Mouse (Mus musculus): ENCODE data around the gene Aar2. TPM values are rescaled to one million over a fixed set of nuclear protein-coding genes. Genes with fewer than 3 reads are reported as not detected.

Gene Aar2
- polyA plus RNA-seq, 1 experiment from 2014 or later, result 38.6 TPM

DNA sequence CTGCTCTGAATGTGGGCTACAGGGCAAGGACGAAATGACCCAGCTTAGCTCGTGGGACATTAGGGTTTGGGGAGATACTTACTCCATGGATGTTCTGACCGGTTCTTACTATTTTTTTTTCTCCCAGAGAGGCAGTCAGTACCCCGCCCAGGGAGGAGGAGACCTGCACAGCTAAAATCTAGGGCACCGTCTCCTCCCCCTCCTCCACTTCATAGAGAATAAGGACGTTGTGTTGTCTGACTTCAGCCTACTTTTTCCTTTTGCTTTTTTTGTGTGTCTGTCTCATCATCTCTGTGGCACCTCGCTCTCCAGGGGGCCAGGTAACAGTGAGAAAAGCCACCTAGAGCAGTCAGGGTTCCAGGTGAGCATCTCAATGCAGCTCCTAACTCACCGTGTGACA is 5.0 kb upstream of the Aar2 start:
- WGBS, result 76% methylated on average over 8 of the region's 8 CpGs
- H3K4me2 ChIP-seq (replicated peaks; ENCODE audit: low read depth, low read length), result no peak overlapping the region
- H3K4me1 ChIP-seq (ENCODE audit: control insufficient read depth, insufficient read depth, low read length), result 0 out of 2 replicates have a peak, but pooled peaks cover 2% of the 10 kb centered on the region
- H3K9me3 ChIP-seq (ENCODE audit: control insufficient read depth, low read depth, low read length), result no peaks in the 10 kb centered on the region
- H3K27me3 ChIP-seq (ENCODE audit: control insufficient read depth, insufficient read depth, low read length), result no peaks in the 10 kb centered on the region
- no peaks in the 10 kb centered on the region; the same call in 1 of the 2 replicates for H3K36me3 ChIP-seq (ENCODE audit: control insufficient read depth, insufficient read depth, low read length)
- no peak overlapping the region for H3K4me3 ChIP-seq (ENCODE audit: low read depth, low read length)
- H3K9ac ChIP-seq (replicated peaks; ENCODE audit: low read depth, low read length), result no peak overlapping the region
- H3K27ac ChIP-seq (ENCODE audit: low read length), result no peak overlapping the region
- no peak for ATAC-seq (ENCODE audit: insufficient number of reproducible peaks, insufficient read depth, low FRiP score, low read depth)

DNA sequence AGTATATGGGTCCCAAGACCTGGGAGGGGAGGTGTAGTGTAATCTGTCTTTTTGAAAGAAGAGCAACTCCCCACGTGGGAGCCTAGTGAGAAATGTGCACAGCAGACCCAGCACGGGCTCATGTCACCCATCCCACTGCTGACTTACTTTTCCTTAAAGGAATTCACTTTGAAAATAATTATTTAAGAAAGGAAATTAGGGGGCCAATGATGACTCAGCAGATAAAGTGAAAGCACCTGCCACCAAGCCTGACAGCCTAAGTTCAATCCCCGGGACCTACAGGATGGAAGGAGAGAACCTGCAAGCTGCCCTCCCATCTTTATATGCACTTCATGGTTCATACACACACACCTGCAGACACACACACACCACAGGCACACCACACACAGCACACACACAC is 3.6 kb upstream of the Aar2 start:
- Histone ChIP-seq H3K27me3 (ENCODE audit: control insufficient read depth, insufficient read depth, low read length) (no peaks in the 10 kb centered on the region), H3K9me3 (ENCODE audit: control insufficient read depth, low read depth, low read length) (no peaks in the 10 kb centered on the region), H3K9ac (replicated peaks; ENCODE audit: low read depth, low read length) (no peak overlapping the region), H3K4me3 (ENCODE audit: low read depth, low read length) (no peak overlapping the region), H3K27ac (ENCODE audit: low read length) (no peak overlapping the region), H3K4me2 (replicated peaks; ENCODE audit: low read depth, low read length) (no peak overlapping the region), H3K36me3 (ENCODE audit: control insufficient read depth, insufficient read depth, low read length) (no peaks in the 10 kb centered on the region; the same call in 1 of the 2 replicates), H3K4me1 (ENCODE audit: control insufficient read depth, insufficient read depth, low read length) (peaks cover 8% of the 10 kb centered on the region; the same call in 1 of the 2 replicates)
- ATAC-seq (ENCODE audit: insufficient number of reproducible peaks, insufficient read depth, low FRiP score, low read depth), result no peak
- WGBS, result 63% methylated on average over 3 of the region's 3 CpGs

DNA sequence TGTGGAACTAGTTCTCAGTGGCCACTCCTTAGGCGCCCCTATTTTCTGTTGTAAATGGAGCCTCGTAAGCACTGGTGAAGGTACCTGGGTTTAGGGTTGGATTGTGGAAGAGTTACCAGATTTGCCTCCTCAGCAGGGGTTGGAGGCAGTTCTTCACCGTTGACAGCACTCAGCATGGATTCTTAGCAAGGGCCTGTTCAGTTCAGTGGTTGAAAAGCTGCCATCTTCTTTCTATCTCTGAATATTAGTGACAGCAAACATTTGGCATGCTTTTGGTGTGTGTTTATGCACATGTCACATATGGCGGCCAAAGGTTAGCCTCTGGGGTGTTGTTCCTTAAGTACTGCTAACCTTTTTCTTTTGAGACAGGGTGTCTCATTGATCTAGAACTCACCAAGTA is 5.0 kb downstream of the Aar2 start:
- H3K9ac ChIP-seq (replicated peaks; ENCODE audit: low read depth, low read length), result no peak overlapping the region
- peaks cover 6% of the 10 kb centered on the region; the same call in 1 of the 2 replicates for H3K4me1 ChIP-seq (ENCODE audit: control insufficient read depth, insufficient read depth, low read length)
- no peaks in the 10 kb centered on the region for H3K9me3 ChIP-seq (ENCODE audit: control insufficient read depth, low read depth, low read length)
- WGBS, result 88% methylated on average over 4 of the region's 4 CpGs
- ATAC-seq (ENCODE audit: insufficient number of reproducible peaks, insufficient read depth, low FRiP score, low read depth), result no peak
- no peak overlapping the region for H3K4me3 ChIP-seq (ENCODE audit: low read depth, low read length)
- peaks cover 42% of the 10 kb centered on the region for H3K36me3 ChIP-seq (ENCODE audit: control insufficient read depth, insufficient read depth, low read length)
- H3K4me2 ChIP-seq (replicated peaks; ENCODE audit: low read depth, low read length), result no peak overlapping the region
- H3K27ac ChIP-seq (ENCODE audit: low read length), result no peak overlapping the region
- no peaks in the 10 kb centered on the region for H3K27me3 ChIP-seq (ENCODE audit: control insufficient read depth, insufficient read depth, low read length)

DNA sequence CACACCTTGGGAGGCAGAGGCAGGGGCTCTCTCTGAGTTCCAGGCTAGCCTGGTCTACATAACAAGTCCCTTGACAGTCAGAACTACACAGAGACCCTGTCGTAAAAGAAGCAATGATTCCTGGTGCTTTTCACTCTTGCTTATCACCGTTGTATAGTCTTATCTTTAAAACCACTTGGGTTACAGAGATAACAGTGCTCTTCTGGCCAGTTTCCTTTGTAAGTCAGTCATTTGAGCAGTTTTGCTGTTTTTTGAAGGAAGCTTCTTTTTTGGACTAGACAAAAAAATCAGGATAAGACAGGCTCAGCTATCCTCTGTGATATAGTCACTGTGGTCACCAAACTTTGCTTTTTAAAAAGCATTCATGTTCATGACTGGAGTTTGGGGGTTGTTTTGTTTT is 14.4 kb downstream of the Aar2 start:
- H3K4me1 ChIP-seq (ENCODE audit: control insufficient read depth, insufficient read depth, low read length), result no peaks in the 10 kb centered on the region
- H3K27ac ChIP-seq (ENCODE audit: low read length), result no peak overlapping the region
- no peaks in the 10 kb centered on the region for H3K9me3 ChIP-seq (ENCODE audit: control insufficient read depth, low read depth, low read length)
- 51% methylated on average over 2 of the region's 2 CpGs for WGBS
- no peak overlapping the region for H3K9ac ChIP-seq (replicated peaks; ENCODE audit: low read depth, low read length)
- ATAC-seq (ENCODE audit: insufficient number of reproducible peaks, insufficient read depth, low FRiP score, low read depth), result no peak
- peaks cover 35% of the 10 kb centered on the region for H3K36me3 ChIP-seq (ENCODE audit: control insufficient read depth, insufficient read depth, low read length)
- H3K4me2 ChIP-seq (replicated peaks; ENCODE audit: low read depth, low read length), result no peak overlapping the region
- no peak overlapping the region for H3K4me3 ChIP-seq (ENCODE audit: low read depth, low read length)
- H3K27me3 ChIP-seq (ENCODE audit: control insufficient read depth, insufficient read depth, low read length), result no peaks in the 10 kb centered on the region

DNA sequence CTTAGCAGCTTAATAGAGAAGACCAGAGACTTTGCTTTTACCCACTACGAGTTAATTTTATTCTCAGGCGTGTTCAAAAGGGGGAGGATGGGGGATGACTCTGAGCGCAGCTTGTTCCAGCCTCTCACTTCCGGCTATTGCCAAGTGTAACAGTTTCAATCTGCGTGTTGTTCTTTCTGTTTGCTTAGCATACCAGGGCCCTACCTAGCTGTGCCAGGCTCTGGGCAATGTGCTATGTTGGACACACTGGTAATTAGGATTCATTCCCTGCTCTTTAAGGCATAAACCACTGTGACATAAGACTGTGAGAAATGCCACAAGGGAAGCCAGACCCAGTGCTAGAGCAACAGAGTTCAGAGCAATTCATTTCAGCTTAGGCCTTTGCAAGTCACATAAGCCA is 16.2 kb downstream of the Aar2 start:
- Histone ChIP-seq H3K4me3 (ENCODE audit: low read depth, low read length) (no peak overlapping the region), H3K9me3 (ENCODE audit: control insufficient read depth, low read depth, low read length) (no peaks in the 10 kb centered on the region), H3K4me2 (replicated peaks; ENCODE audit: low read depth, low read length) (no peak overlapping the region), H3K27me3 (ENCODE audit: control insufficient read depth, insufficient read depth, low read length) (no peaks in the 10 kb centered on the region), H3K27ac (ENCODE audit: low read length) (no peak overlapping the region), H3K9ac (replicated peaks; ENCODE audit: low read depth, low read length) (no peak overlapping the region), H3K36me3 (ENCODE audit: control insufficient read depth, insufficient read depth, low read length) (peaks cover 39% of the 10 kb centered on the region), H3K4me1 (ENCODE audit: control insufficient read depth, insufficient read depth, low read length) (no peaks in the 10 kb centered on the region)
- ATAC-seq (ENCODE audit: insufficient number of reproducible peaks, insufficient read depth, low FRiP score, low read depth), result no peak
- WGBS, result 82% methylated on average over 5 of the region's 5 CpGs

DNA sequence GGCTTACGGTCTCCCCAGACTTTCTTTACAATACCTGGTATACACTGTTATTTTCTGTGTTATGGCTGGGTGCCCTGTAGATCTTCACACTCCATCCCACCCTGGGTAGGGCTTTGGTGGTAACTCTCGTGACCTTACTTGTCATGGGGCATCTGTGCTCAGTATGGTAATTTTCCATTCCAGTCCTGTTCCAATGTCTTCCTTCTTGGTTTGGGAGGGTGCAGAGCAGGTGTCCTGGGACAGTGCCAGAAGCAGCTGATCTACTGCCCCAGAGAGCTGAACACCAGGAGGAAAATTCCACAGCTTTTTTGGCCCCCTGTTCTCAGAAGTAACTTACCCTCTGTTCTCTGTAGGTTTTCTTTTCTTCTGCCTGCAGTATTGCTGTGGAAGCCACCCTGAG is 19.1 kb downstream of the Aar2 start:
- 83% methylated on average over 2 of the region's 2 CpGs for WGBS
- H3K9ac ChIP-seq (replicated peaks; ENCODE audit: low read depth, low read length), result no peak overlapping the region
- no peaks in the 10 kb centered on the region for H3K27me3 ChIP-seq (ENCODE audit: control insufficient read depth, insufficient read depth, low read length)
- no peak overlapping the region for H3K4me2 ChIP-seq (replicated peaks; ENCODE audit: low read depth, low read length)
- H3K4me1 ChIP-seq (ENCODE audit: control insufficient read depth, insufficient read depth, low read length), result no peaks in the 10 kb centered on the region
- no peak for ATAC-seq (ENCODE audit: insufficient number of reproducible peaks, insufficient read depth, low FRiP score, low read depth)
- no peaks in the 10 kb centered on the region for H3K9me3 ChIP-seq (ENCODE audit: control insufficient read depth, low read depth, low read length)
- no peak overlapping the region for H3K4me3 ChIP-seq (ENCODE audit: low read depth, low read length)
- no peak overlapping the region for H3K27ac ChIP-seq (ENCODE audit: low read length)
- H3K36me3 ChIP-seq (ENCODE audit: control insufficient read depth, insufficient read depth, low read length), result peaks cover 23% of the 10 kb centered on the region

DNA sequence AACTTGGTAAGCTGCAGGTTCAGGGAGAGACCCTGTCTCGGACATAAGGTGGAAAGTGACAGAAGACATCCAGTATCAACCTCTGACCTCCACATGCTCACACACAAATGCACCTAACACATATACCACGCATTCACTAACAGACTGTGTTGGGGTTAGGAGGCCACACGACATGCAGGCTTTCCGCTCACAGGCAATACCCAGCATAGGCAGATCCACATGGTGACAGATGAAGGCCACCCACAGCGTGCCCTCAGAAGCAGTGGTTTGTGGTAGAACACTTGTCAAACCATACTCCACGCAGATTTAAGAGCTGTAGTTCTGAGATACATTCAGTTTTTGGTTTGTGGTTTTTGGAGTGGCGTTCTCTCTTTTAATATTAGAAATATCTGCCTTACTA is 21.3 kb downstream of the Aar2 start:
- no peak for ATAC-seq (ENCODE audit: insufficient number of reproducible peaks, insufficient read depth, low FRiP score, low read depth)
- H3K9me3 ChIP-seq (ENCODE audit: control insufficient read depth, low read depth, low read length), result no peaks in the 10 kb centered on the region
- no peak overlapping the region for H3K4me2 ChIP-seq (replicated peaks; ENCODE audit: low read depth, low read length)
- WGBS, result 87% methylated on average over 7 of the region's 7 CpGs
- no peaks in the 10 kb centered on the region for H3K4me1 ChIP-seq (ENCODE audit: control insufficient read depth, insufficient read depth, low read length)
- no peak overlapping the region for H3K27ac ChIP-seq (ENCODE audit: low read length)
- no peaks in the 10 kb centered on the region for H3K27me3 ChIP-seq (ENCODE audit: control insufficient read depth, insufficient read depth, low read length)
- H3K36me3 ChIP-seq (ENCODE audit: control insufficient read depth, insufficient read depth, low read length), result peaks cover 23% of the 10 kb centered on the region
- no peak overlapping the region for H3K4me3 ChIP-seq (ENCODE audit: low read depth, low read length)
- H3K9ac ChIP-seq (replicated peaks; ENCODE audit: low read depth, low read length), result no peak overlapping the region

DNA sequence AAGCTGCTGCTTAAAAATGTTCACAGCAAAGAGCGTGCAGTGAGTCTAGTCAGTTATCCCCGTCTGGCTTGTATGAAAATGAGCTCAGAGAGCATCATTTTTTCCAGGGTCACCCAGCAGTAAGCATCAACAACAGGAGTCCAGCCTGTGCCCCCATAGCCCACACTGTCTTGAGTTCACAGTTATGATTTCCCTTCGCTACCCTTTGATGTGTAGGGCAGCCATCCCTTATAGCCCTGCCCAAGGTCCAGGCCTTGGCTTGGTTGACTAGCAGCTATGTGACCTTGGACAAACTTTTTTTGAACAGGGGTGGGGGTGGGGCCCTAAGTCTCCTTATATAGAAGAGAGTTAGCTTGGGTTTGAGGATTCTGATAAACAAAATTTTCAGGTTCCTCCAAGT is 21.9 kb downstream of the Aar2 start:
- H3K9me3 ChIP-seq (ENCODE audit: control insufficient read depth, low read depth, low read length), result no peaks in the 10 kb centered on the region
- no peak overlapping the region for H3K9ac ChIP-seq (replicated peaks; ENCODE audit: low read depth, low read length)
- no peaks in the 10 kb centered on the region for H3K4me1 ChIP-seq (ENCODE audit: control insufficient read depth, insufficient read depth, low read length)
- no peak for ATAC-seq (ENCODE audit: insufficient number of reproducible peaks, insufficient read depth, low FRiP score, low read depth)
- H3K36me3 ChIP-seq (ENCODE audit: control insufficient read depth, insufficient read depth, low read length), result peaks cover 23% of the 10 kb centered on the region
- no peaks in the 10 kb centered on the region for H3K27me3 ChIP-seq (ENCODE audit: control insufficient read depth, insufficient read depth, low read length)
- 89% methylated on average over 3 of the region's 3 CpGs for WGBS
- no peak overlapping the region for H3K4me2 ChIP-seq (replicated peaks; ENCODE audit: low read depth, low read length)
- no peak overlapping the region for H3K4me3 ChIP-seq (ENCODE audit: low read depth, low read length)
- no peak overlapping the region for H3K27ac ChIP-seq (ENCODE audit: low read length)

DNA sequence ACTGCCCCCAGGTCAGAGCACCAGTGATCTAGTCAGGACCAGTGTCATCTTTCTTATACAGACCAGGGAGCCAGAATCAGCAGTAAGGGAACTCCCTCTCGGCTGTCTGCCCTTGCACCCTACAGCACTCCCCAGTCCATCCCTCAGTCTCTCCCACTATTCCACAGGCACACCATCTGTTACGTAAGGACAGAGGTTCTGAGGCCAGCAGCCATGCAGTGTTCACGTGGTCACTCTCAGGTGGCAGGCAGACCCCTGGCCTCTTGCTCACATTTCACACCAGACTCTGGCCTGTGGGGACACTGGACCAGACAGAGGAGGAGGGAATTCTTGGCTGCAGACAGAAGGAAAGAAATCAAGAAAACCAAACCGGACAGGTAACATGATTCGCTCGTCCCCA is 24.1 kb downstream of the Aar2 start:
- 78% methylated on average over 6 of the region's 6 CpGs for WGBS
- H3K4me1 ChIP-seq (ENCODE audit: control insufficient read depth, insufficient read depth, low read length), result no peaks in the 10 kb centered on the region
- H3K4me2 ChIP-seq (replicated peaks; ENCODE audit: low read depth, low read length), result no peak overlapping the region
- ATAC-seq (ENCODE audit: insufficient number of reproducible peaks, insufficient read depth, low FRiP score, low read depth), result no peak
- H3K9ac ChIP-seq (replicated peaks; ENCODE audit: low read depth, low read length), result no peak overlapping the region
- H3K4me3 ChIP-seq (ENCODE audit: low read depth, low read length), result no peak overlapping the region
- H3K27me3 ChIP-seq (ENCODE audit: control insufficient read depth, insufficient read depth, low read length), result no peaks in the 10 kb centered on the region
- no peaks in the 10 kb centered on the region for H3K9me3 ChIP-seq (ENCODE audit: control insufficient read depth, low read depth, low read length)
- peaks cover 23% of the 10 kb centered on the region for H3K36me3 ChIP-seq (ENCODE audit: control insufficient read depth, insufficient read depth, low read length)
- H3K27ac ChIP-seq (ENCODE audit: low read length), result no peak overlapping the region
